Mouse (Mus musculus) MEL (cell line): Measurements from ENCODE around the gene Vps4b.

ENCODE experiments used
- CHD1 ChIP-seq: IDR thresholded peaks from 2 replicates; pipeline ENCODE4 v1.6.1; 2012; ENCODE audit warnings: low read depth, mild to moderate bottlenecking, inconsistent platforms, low read length, improper control_type of control experiment
- CTCF ChIP-seq, 3 experiments: IDR thresholded peaks in 2 of 3; conservative IDR thresholded peaks in 1 of 3; 2 replicates each; pipeline ENCODE4 v1.5.1; 2011 to 2012; ENCODE audit warnings: low read length in 3 of 3, low read depth in 2 of 3, mild to moderate bottlenecking in 2 of 3, improper control_type of control experiment in 1 of 3, inconsistent platforms in 1 of 3, mixed read lengths in 1 of 3, moderate library complexity in 1 of 3; ENCODE audit not compliant: control insufficient read depth in 1 of 3, insufficient read depth in 1 of 3, poor library complexity in 1 of 3, severe bottlenecking in 1 of 3
- ELF1 ChIP-seq: IDR thresholded peaks from 2 replicates; pipeline ENCODE4 v1.6.1; 2014; ENCODE audit warnings: low read depth, mild to moderate bottlenecking, inconsistent platforms, low read length, improper control_type of control experiment, moderate library complexity
- GABPA ChIP-seq: IDR thresholded peaks from 2 replicates; pipeline ENCODE4 v1.6.1; 2012; ENCODE audit warnings: low read depth, mild to moderate bottlenecking, inconsistent platforms, low read length, improper control_type of control experiment, moderate library complexity
- HCFC1 ChIP-seq: IDR thresholded peaks from 2 replicates; pipeline ENCODE4 v1.6.1; 2012; ENCODE audit warnings: low read depth, mild to moderate bottlenecking, inconsistent platforms, low read length, improper control_type of control experiment, moderate library complexity
- NELFE ChIP-seq: IDR thresholded peaks from 2 replicates; pipeline ENCODE4 v1.6.1; 2011; ENCODE audit warnings: low read depth, low read length, improper control_type of control experiment
- NRF1 ChIP-seq: IDR thresholded peaks from 2 replicates; pipeline ENCODE4 v1.6.1; 2014; ENCODE audit warnings: low read depth, mild to moderate bottlenecking, inconsistent platforms, low read length, improper control_type of control experiment, moderate library complexity; ENCODE audit not compliant: poor library complexity, insufficient read depth, severe bottlenecking
- POLR2A ChIP-seq, 2 experiments: IDR thresholded peaks; 2 replicates each; pipeline ENCODE4 v1.6.1; 2011 to 2012; ENCODE audit warnings: low read length in 2 of 2, mild to moderate bottlenecking in 2 of 2, control low read depth in 1 of 2, improper control_type of control experiment in 1 of 2, low read depth in 1 of 2, moderate library complexity in 1 of 2; ENCODE audit not compliant: control insufficient read depth in 1 of 2, insufficient read depth in 1 of 2, poor library complexity in 1 of 2
- TAL1 ChIP-seq: IDR thresholded peaks from 2 replicates; pipeline ENCODE4 v1.6.1; 2012; ENCODE audit warnings: mild to moderate bottlenecking, inconsistent platforms, low read length, moderate library complexity, mixed read lengths
- TBP ChIP-seq: IDR thresholded peaks from 2 replicates; pipeline ENCODE4 v1.8.0; 2011; ENCODE audit warnings: low read depth, low read length, improper control_type of control experiment
- USF2 ChIP-seq, 2 experiments: IDR thresholded peaks; 2 replicates each; pipeline ENCODE4 v1.6.1; 2011 to 2012; ENCODE audit warnings: improper control_type of control experiment in 2 of 2, low read length in 2 of 2, borderline replicate concordance in 1 of 2, inconsistent platforms in 1 of 2, low read depth in 1 of 2, mild to moderate bottlenecking in 1 of 2; ENCODE audit not compliant: insufficient read depth in 1 of 2

DNA sequence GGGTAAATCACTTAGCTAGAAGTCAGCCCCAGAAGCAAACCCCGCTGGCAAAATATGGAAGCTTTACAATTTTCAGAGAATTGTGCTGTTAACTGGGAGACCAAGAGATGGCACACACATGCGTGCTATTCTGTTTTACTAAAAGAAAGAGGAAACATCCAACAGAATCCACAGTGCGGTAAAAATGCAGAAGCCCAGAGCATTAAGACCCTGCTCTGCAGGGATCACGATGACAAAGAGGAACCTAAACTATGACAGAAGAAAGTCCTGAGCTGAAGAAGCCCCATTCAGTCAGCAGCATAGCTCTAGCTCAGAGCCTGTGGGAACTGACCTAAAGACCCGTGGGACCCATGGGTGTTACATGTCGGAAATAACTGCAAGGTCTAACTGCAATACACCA is 18.7 kb upstream of the Vps4b start:
- TF ChIP-seq POLR2A (IDR thresholded peaks at IDR 0.05; ENCODE audit: control insufficient read depth in 1 of 2, insufficient read depth in 1 of 2, low read depth in 1 of 2, low read length in 2 of 2, poor library complexity in 1 of 2) (no peak), ELF1 (no peak), HCFC1 (no peak), CTCF (IDR thresholded peaks at IDR 0.05 in 2 of 3, conservative IDR thresholded peaks at IDR 0.05 in 1 of 3; ENCODE audit: control insufficient read depth in 1 of 3, insufficient read depth in 1 of 3, low read depth in 2 of 3, low read length in 3 of 3, poor library complexity in 1 of 3, severe bottlenecking in 1 of 3) (no peak), GABPA (no peak), NELFE (no peak), CHD1 (no peak), NRF1 (no peak), USF2 (IDR thresholded peaks at IDR 0.05; ENCODE audit: borderline replicate concordance in 1 of 2, insufficient read depth in 1 of 2, low read depth in 1 of 2, low read length in 2 of 2) (no peak), TBP (no peak), TAL1 (no peak)
